Mouse (Mus musculus) liver, adult 2 months (tissue): Measurements from ENCODE around the gene Poc5. TPM values are rescaled to one million over a fixed set of nuclear protein-coding genes. Genes with fewer than 3 reads are reported as not detected.

Experiments
- DNase-seq: peaks from one replicate; pipeline ENCODE4 v3.0.0-alpha.2; 2011; ENCODE audit warnings: low read depth, low spot score; ENCODE audit errors: extremely low read depth
- H3K27ac ChIP-seq: fragments of 200-500 bp; replicated peaks from 2 replicates; pipeline ENCODE4 v1.5.1; 2012; ENCODE audit warnings: low read depth, mild to moderate bottlenecking, control low read depth, inconsistent platforms, low read length; ENCODE audit not compliant: insufficient read depth
- H3K27me3 ChIP-seq: fragments of 200-500 bp; 2 replicates; pipeline ENCODE4 v1.6.1; 2012; ENCODE audit warnings: mild to moderate bottlenecking, moderate library complexity, low read length, inconsistent platforms; ENCODE audit not compliant: control insufficient read depth, insufficient read depth
- H3K36me3 ChIP-seq: fragments of 200-500 bp; 2 replicates; pipeline ENCODE4 v1.6.1; 2012; ENCODE audit warnings: low read length, inconsistent platforms; ENCODE audit not compliant: control insufficient read depth, insufficient read depth
- H3K4me1 ChIP-seq: fragments of 200-500 bp; 2 replicates; pipeline ENCODE4 v1.6.1; 2011; ENCODE audit warnings: low read length; ENCODE audit not compliant: control insufficient read depth, insufficient read depth
- H3K4me3 ChIP-seq: fragments of 200-500 bp; 2 replicates; pipeline ENCODE4 v1.5.1; 2011; ENCODE audit warnings: low read depth, mild to moderate bottlenecking, control low read depth, low read length, moderate library complexity; ENCODE audit not compliant: insufficient read depth
- H3K79me2 ChIP-seq: fragments of 200-500 bp; 2 replicates; pipeline ENCODE4 v1.6.1; 2012; ENCODE audit warnings: inconsistent platforms, mild to moderate bottlenecking, low read length, moderate library complexity; ENCODE audit not compliant: control insufficient read depth, insufficient read depth
- H3K9ac ChIP-seq: fragments of 200-500 bp; 2 replicates; pipeline ENCODE4 v1.6.1; 2012; ENCODE audit warnings: low read depth, mild to moderate bottlenecking, control low read depth, inconsistent platforms, low read length
- CTCF ChIP-seq: fragments of 200-500 bp; IDR thresholded peaks from 2 replicates; pipeline ENCODE4 v1.5.1; 2011; ENCODE audit warnings: low read depth, low read length, control low read depth
- POLR2A ChIP-seq: fragments of 200-500 bp; IDR thresholded peaks from 2 replicates; pipeline ENCODE4 v1.6.1; 2011; ENCODE audit warnings: low read length, control low read depth; ENCODE audit not compliant: insufficient read depth; ENCODE audit errors: extremely low read depth
- WGBS: fragments of 180-500 bp; shearing (Covaris S2); methylation state at CpG from one replicate; pipeline ENCODE4 v1.1.7; 2018; 5-methylcytosine and 5-hydroxymethylcytosine counted together
- polyA plus RNA-seq: library from polyadenylated mRNA; depleted of rRNA; stranded (reverse); fragments of >200 nt; gene quantifications from 2 replicates; pipeline ENCODE4 v1.2.3, GENCODE M21; 2012
- total RNA-seq: library from RNA; depleted of rRNA; stranded (reverse); fragments of >200 nt; gene quantifications from 2 replicates; pipeline ENCODE4 v1.2.3, GENCODE M21; 2014

The Poc5 gene
- total and polyA plus RNA-seq, 2 experiments = 1.6 to 5.3 TPM

- Histone ChIP-seq H3K4me3 (no peak overlapping the region), H3K79me2 (no peaks in the 10 kb centered on the region), H3K27ac (no peak overlapping the region), H3K36me3 (no peaks in the 10 kb centered on the region), H3K9ac (no peak overlapping the region), H3K4me1 (peaks cover 2% of the 10 kb centered on the region), H3K27me3 (no peaks in the 10 kb centered on the region)
- DNase-seq = no peak
- TF ChIP-seq POLR2A = no peak
- no peak for TF ChIP-seq CTCF
- 78% methylated on average over 6 of the region's 6 CpGs for WGBS
These were observed 44.9 kb downstream of the Poc5 start for GRCm38 (mm10) chr13:96433041-96433440.

DNA sequence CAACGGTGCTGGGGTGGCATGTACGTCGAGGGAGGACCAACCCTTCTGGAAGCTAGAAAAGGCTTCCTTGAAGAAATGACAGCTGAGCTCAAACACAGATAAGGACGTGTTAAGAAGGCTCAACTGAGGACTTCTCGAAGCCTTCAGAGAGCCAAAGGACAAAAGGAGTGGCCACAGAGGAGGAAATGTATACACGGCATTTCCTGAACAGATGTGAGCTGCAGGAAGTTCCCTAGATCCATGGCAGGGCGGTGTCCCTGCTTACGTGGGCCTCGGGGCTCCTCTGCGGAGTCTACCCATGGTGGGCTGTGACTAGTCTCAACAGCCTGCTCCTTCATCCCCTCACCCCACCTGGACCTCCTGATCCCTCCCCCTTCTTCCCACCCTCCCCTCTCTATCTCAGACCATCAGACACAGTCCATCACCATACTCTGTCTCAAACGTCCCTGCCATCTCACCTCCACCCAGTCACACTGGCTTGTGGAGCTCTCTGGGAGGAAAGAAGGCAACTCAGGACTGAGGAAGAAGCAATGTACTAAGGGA, 45.6 kb downstream of the Poc5 start:
- H3K9ac ChIP-seq = no peak overlapping the region
- H3K79me2 ChIP-seq = no peaks in the 10 kb centered on the region
- H3K36me3 ChIP-seq = no peaks in the 10 kb centered on the region
- no peaks in the 10 kb centered on the region for H3K27me3 ChIP-seq
- H3K4me3 ChIP-seq = no peak overlapping the region
- no peak for DNase-seq
- H3K27ac ChIP-seq = no peak overlapping the region
- TF ChIP-seq POLR2A = no peak
- no peak for TF ChIP-seq CTCF
- WGBS = 66% methylated on average over 11 of the region's 11 CpGs
- peaks cover 2% of the 10 kb centered on the region for H3K4me1 ChIP-seq

GRCm38 (mm10) chr13:96434899-96435331, 46.8 kb downstream of the Poc5 start:
- no peak for DNase-seq
- Histone ChIP-seq H3K79me2 (no peaks in the 10 kb centered on the region), H3K4me1 (peaks cover 2% of the 10 kb centered on the region), H3K27me3 (no peaks in the 10 kb centered on the region), H3K4me3 (no peak overlapping the region), H3K36me3 (no peaks in the 10 kb centered on the region), H3K27ac (no peak overlapping the region), H3K9ac (no peak overlapping the region)
- TF ChIP-seq CTCF = no peak
- 56% methylated on average over 5 of the region's 5 CpGs for WGBS

- WGBS = 31% methylated on average over 13 of the region's 13 CpGs
- H3K36me3 ChIP-seq = no peaks in the 10 kb centered on the region
- peaks cover 2% of the 10 kb centered on the region for H3K4me1 ChIP-seq
- no peak overlapping the region for H3K27ac ChIP-seq
- H3K9ac ChIP-seq = no peak overlapping the region
- no peaks in the 10 kb centered on the region for H3K27me3 ChIP-seq
- no peak for DNase-seq
- H3K79me2 ChIP-seq = no peaks in the 10 kb centered on the region
- H3K4me3 ChIP-seq = no peak overlapping the region
- TF ChIP-seq CTCF (no peak), POLR2A (no peak)
These were observed 47.7 kb downstream of the Poc5 start for GRCm38 (mm10) chr13:96435793-96436192.

GRCm38 (mm10) chr13:96436921-96437320, 48.8 kb downstream of the Poc5 start:
- no peak overlapping the region for H3K9ac ChIP-seq
- no peak overlapping the region for H3K27ac ChIP-seq
- H3K4me3 ChIP-seq = no peak overlapping the region
- H3K4me1 ChIP-seq = no peaks in the 10 kb centered on the region; the same call in 1 of the 2 replicates
- WGBS = 84% methylated on average over 1 of the region's 1 CpGs
- no peaks in the 10 kb centered on the region for H3K36me3 ChIP-seq
- H3K27me3 ChIP-seq = no peaks in the 10 kb centered on the region
- no peak for DNase-seq
- no peaks in the 10 kb centered on the region for H3K79me2 ChIP-seq
- no peak for TF ChIP-seq CTCF

GRCm38 (mm10) chr13:96440436-96440835, 52.3 kb downstream of the Poc5 start:
- Histone ChIP-seq H3K79me2 (no peaks in the 10 kb centered on the region), H3K27ac (no peak overlapping the region), H3K36me3 (no peaks in the 10 kb centered on the region), H3K27me3 (no peaks in the 10 kb centered on the region), H3K4me3 (no peak overlapping the region), H3K9ac (no peak overlapping the region), H3K4me1 (no peaks in the 10 kb centered on the region)
- TF ChIP-seq POLR2A = no peak
- no peak for TF ChIP-seq CTCF
- no peak for DNase-seq
- WGBS = 98% methylated on average over 4 of the region's 4 CpGs
